Mouse (Mus musculus) intestine, postnatal 0 days (tissue): ENCODE results near the gene Trib3. TPM values are rescaled to one million over a fixed set of nuclear protein-coding genes. Genes with fewer than 3 reads are reported as not detected.
A peak's percentile ranks its signal among the peaks of the same experiment; 100 is the strongest.

Experiments used
- ATAC-seq: fragments of 200-750 bp; cut with Nextera tagmentation; 2 replicates; pipeline ENCODE4 v1.8.0; 2017; ENCODE audit warnings: mild to moderate bottlenecking, moderate TSS enrichment, moderate library complexity
- H3K27ac ChIP-seq: fragments of 300-500 bp; sonication (generic); 2 replicates; pipeline ENCODE4 v1.5.1; 2014; ENCODE audit warnings: mild to moderate bottlenecking, low read depth, low read length, moderate library complexity
- H3K27me3 ChIP-seq: fragments of 300-500 bp; sonication (generic); replicated peaks from 2 replicates; pipeline ENCODE4 v1.6.1; 2014; ENCODE audit warnings: low read length, mixed read lengths; ENCODE audit not compliant: control insufficient read depth, insufficient read depth
- H3K36me3 ChIP-seq: fragments of 300-500 bp; sonication (generic); 2 replicates; pipeline ENCODE4 v1.6.1; 2014; ENCODE audit warnings: mild to moderate bottlenecking, moderate library complexity; ENCODE audit not compliant: control insufficient read depth, insufficient read depth
- H3K4me1 ChIP-seq: fragments of 300-500 bp; sonication (generic); replicated peaks from 2 replicates; pipeline ENCODE4 v1.6.1; 2014; ENCODE audit warnings: antibody characterized with exemption, low read length, mixed read lengths; ENCODE audit not compliant: control insufficient read depth, insufficient read depth
- H3K4me2 ChIP-seq: fragments of 300-500 bp; sonication (generic); replicated peaks from 2 replicates; pipeline ENCODE4 v1.6.1; 2014; ENCODE audit warnings: low read depth, mild to moderate bottlenecking, moderate library complexity
- H3K4me3 ChIP-seq: fragments of 300-500 bp; sonication (generic); 2 replicates; pipeline ENCODE4 v1.5.1; 2014; ENCODE audit warnings: low read depth, low read length
- H3K9ac ChIP-seq: fragments of 300-500 bp; sonication (generic); 2 replicates; pipeline ENCODE4 v1.6.1; 2014; ENCODE audit warnings: mild to moderate bottlenecking, low read depth, low read length
- H3K9me3 ChIP-seq: fragments of 300-500 bp; sonication (generic); 2 replicates; pipeline ENCODE4 v1.6.1; 2016; ENCODE audit warnings: mixed run types; ENCODE audit not compliant: control insufficient read depth
- CTCF ChIP-seq: sonication (generic); IDR thresholded peaks from 2 replicates; pipeline ENCODE4 v1.5.1; 2016; ENCODE audit warnings: low read depth, mild to moderate bottlenecking, control low read depth, antibody characterized with exemption, moderate library complexity
- WGBS: fragments of 180-500 bp; shearing (Covaris S2); extraction: QIAGEN DNeasy Blood & Tissue Kit; methylation state at CpG from one replicate; pipeline ENCODE4 v1.1.7; 2014; 5-methylcytosine and 5-hydroxymethylcytosine counted together
- polyA plus RNA-seq: library from polyadenylated mRNA; unstranded; fragments of >200 nt; fragmentation: Nextera tagmentation; extraction: Ambion mirVana; gene quantifications from 2 replicates; pipeline ENCODE4 v1.2.1, GENCODE M21; 2015

Trib3 gene
- polyA plus RNA-seq, 1 experiment from 2014 or later = 2.5 TPM

DNA sequence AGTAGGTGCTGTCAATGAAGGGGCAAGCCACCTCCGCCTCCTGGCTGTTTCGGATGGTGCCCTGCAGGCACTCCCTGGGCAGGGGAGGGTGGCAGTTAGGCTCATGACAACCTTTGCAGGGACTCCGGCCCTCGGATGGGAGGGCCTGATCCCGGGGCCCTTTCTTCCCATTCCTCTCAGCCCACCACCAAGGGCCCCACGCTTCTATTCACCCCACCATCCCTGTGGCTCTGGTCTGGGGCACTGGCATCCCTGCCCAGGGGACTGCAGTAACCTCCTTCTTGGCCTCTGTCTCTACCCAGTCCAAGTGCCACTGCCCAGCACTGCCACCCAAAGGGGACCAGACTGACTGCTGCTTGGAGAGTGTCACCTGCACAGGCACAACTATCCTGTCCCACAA, 21.6 kb downstream of the Trib3 start:
- H3K9me3 ChIP-seq = no peaks in the 10 kb centered on the region
- no peak overlapping the region for H3K4me3 ChIP-seq
- H3K27ac ChIP-seq = no peak overlapping the region
- peaks cover 84% of the 10 kb centered on the region for H3K36me3 ChIP-seq
- H3K4me1 ChIP-seq = no peaks in the 10 kb centered on the region
- 96% methylated on average over 6 of the region's 6 CpGs for WGBS
- H3K4me2 ChIP-seq = no peak overlapping the region
- ATAC-seq = no peak
- TF ChIP-seq CTCF = no peak
- no peak overlapping the region for H3K9ac ChIP-seq
- H3K27me3 ChIP-seq = no peaks in the 10 kb centered on the region

DNA sequence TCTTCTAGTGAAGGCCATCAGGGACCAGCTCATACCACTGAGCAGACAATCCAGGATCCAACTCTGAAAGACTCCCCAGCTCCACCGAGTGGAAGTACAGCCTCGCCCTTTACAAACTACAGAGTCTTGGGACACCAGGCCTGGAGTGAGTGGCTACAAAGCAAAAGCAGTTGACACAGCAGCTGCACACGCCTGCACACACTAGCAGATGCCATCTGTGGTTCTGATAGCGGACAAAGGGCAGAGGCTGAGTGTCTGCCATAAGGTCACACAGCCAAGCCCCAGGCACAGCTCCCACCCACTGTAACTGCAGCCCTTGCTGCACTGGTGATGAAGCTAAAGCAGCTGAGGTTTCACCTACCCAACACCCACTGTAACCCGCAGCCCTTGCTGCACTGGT, 22.3 kb downstream of the Trib3 start:
- no peak overlapping the region for H3K4me2 ChIP-seq
- WGBS = 65% methylated on average over 5 of the region's 5 CpGs
- no peaks in the 10 kb centered on the region for H3K9me3 ChIP-seq
- H3K36me3 ChIP-seq = peaks cover 85% of the 10 kb centered on the region
- no peaks in the 10 kb centered on the region for H3K27me3 ChIP-seq
- no peak; the same call in 1 of the 2 replicates for ATAC-seq
- H3K4me3 ChIP-seq = no peak overlapping the region
- H3K9ac ChIP-seq = no peak overlapping the region
- H3K4me1 ChIP-seq = no peaks in the 10 kb centered on the region
- TF ChIP-seq CTCF = no peak
- H3K27ac ChIP-seq = no peak overlapping the region

GRCm38 (mm10) chr2:152317054-152317453, 26.8 kb downstream of the Trib3 start:
- H3K4me1 ChIP-seq = no peaks in the 10 kb centered on the region
- no peak for TF ChIP-seq CTCF
- 0 out of 2 replicates have a peak overlapping the region, but pooled peaks have one; percentile 3 for H3K9ac ChIP-seq
- H3K27ac ChIP-seq = no peak overlapping the region
- no peaks in the 10 kb centered on the region for H3K27me3 ChIP-seq
- no peak overlapping the region for H3K4me2 ChIP-seq
- no peak for ATAC-seq
- no peak overlapping the region for H3K4me3 ChIP-seq
- WGBS = 82% methylated on average over 6 of the region's 6 CpGs
- peaks cover 82% of the 10 kb centered on the region for H3K36me3 ChIP-seq
- H3K9me3 ChIP-seq = no peaks in the 10 kb centered on the region

DNA sequence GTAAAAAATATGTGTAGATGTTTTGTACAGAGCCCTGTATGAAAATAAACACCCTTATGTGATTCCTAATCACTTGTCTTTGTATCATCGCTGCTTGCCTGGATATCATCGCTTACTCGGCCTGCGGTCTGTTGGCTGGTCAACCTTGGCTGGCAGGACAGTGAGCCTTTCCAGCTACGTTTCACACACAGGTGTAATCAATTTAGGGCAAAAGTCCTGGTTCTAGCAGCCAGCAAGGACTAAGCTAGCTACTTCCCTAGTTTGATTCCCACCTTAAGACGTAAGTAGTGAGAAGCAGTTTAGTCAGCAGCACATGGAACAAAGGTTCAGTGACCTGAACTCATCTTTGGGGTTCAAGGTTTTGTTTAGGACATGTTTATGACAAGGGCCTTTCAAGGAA, 29.9 kb downstream of the Trib3 start:
- Histone ChIP-seq H3K4me1 (no peaks in the 10 kb centered on the region), H3K9ac (no peak overlapping the region), H3K36me3 (peaks cover 91% of the 10 kb centered on the region), H3K4me3 (no peak overlapping the region), H3K27me3 (no peaks in the 10 kb centered on the region), H3K27ac (0 out of 2 replicates have a peak overlapping the region, but pooled peaks have one; percentile 4), H3K4me2 (no peak overlapping the region), H3K9me3 (no peaks in the 10 kb centered on the region)
- no peak for TF ChIP-seq CTCF
- WGBS = 77% methylated on average over 6 of the region's 6 CpGs
- no peak for ATAC-seq

DNA sequence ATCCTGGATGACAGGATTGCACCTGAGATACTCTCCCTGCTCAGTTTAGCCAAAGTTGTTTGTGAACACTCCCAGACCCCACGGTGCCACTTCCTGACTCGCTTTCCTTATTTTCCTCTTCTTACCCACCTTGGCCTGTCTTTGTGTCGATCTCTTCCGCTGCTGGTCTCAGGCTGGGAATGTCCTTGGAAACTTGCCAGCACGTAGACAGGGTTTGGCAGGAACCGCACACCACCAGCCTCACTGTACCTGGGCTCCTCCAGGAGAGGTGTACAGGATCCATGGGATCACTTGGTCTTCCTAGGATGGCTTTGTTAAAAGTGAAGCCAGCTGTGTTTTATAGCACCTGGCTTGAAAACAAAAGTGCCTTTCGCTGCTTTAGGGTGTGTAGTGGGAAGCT, 30.8 kb downstream of the Trib3 start:
- 0 out of 2 replicates have a peak, but pooled peaks have one; percentile 23 for ATAC-seq
- 57% methylated on average over 7 of the region's 7 CpGs for whole genome bisulfite sequencing
- Histone ChIP-seq H3K4me1 (no peaks in the 10 kb centered on the region), H3K4me3 (no peak overlapping the region), H3K36me3 (peaks cover 91% of the 10 kb centered on the region), H3K4me2 (no peak overlapping the region), H3K27me3 (no peaks in the 10 kb centered on the region), H3K27ac (no peak overlapping the region), H3K9ac (no peak overlapping the region), H3K9me3 (no peaks in the 10 kb centered on the region)
- TF ChIP-seq CTCF = no peak

DNA sequence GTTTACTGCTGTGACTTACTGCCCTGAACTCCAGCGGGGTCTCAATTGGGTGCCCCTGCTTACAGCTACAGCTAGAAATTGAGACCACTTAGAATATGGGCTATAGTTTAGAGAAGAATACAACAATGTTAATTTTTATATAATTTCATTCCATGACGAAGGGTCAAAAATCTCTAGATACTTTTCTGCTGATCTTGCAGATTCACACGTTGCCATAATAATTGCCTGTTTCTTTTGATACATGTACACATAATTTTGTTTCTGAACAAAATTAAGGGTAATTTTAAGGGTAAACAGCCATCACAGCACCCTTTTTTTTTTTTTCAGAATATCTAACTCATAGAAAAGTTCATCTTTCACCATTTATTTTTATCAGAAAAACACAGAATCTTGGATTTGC, 36.6 kb downstream of the Trib3 start:
- peaks cover 83% of the 10 kb centered on the region for H3K36me3 ChIP-seq
- no peak for ATAC-seq
- no peak overlapping the region for H3K4me2 ChIP-seq
- WGBS = 88% methylated on average over 3 of the region's 3 CpGs
- no peaks in the 10 kb centered on the region for H3K27me3 ChIP-seq
- no peak overlapping the region for H3K27ac ChIP-seq
- no peak for TF ChIP-seq CTCF
- no peaks in the 10 kb centered on the region for H3K9me3 ChIP-seq
- no peak overlapping the region for H3K4me3 ChIP-seq
- H3K9ac ChIP-seq = no peak overlapping the region
- H3K4me1 ChIP-seq = no peaks in the 10 kb centered on the region

DNA sequence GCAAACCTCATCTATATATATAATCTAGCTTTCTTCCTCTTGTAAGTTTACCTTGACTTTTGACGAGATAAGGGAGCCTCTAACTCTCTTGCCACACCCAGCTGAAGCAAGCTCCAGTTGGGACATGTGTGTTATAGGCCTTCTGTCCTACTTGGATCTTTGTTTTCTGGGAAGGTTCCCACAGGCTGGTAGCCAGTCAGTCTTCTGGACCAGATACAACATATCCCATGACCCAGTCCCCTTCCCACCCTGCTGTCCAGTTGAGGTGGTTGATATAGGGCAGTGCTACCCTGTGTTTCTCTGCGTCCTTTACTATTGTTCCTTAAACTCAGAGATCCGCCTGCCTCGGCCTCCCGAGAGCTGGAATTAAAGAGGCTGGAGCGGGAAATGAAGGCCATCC, 38.4 kb downstream of the Trib3 start:
- Histone ChIP-seq H3K4me1 (no peaks in the 10 kb centered on the region), H3K36me3 (peaks cover 66% of the 10 kb centered on the region), H3K4me3 (no peak overlapping the region), H3K4me2 (no peak overlapping the region), H3K27ac (no peak overlapping the region), H3K9me3 (no peaks in the 10 kb centered on the region), H3K9ac (no peak overlapping the region), H3K27me3 (no peaks in the 10 kb centered on the region)
- no peak for TF ChIP-seq CTCF
- WGBS = 87% methylated on average over 6 of the region's 6 CpGs
- no peak for ATAC-seq
